Comparison of ENCODE assay signal across 11 mouse cellular contexts in the genomic region with DNA sequence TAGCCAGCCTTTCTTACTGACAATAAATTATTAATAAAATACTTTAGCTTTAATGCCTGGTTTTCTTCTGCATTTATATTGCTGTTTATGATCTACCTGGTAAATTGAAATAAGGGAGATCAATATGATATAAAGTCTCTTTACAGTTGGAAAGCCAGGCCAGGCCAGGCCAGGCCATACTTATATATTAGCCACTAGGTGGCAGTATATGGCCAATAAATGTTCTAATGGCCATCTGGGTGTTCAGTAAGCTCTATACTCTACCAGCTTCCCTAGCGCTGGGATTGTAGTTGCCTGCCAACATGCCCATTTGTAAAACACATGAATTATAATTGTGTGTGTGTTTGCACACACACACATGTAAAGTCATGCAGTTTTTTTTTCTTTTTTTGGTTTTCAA. TPM values are rescaled to one million over a fixed set of nuclear protein-coding genes. Genes with fewer than 3 reads are reported as not detected.
DNase-seq lines count a peak whose midpoint lies in the region; ATAC-seq and TF ChIP-seq lines count a peak whose summit lies in the region.
"Had no signal": no experiment of that assay in that cellular context is flagged by ENCODE, and none has a peak within 500 bp of the region (broad histone marks: within the 10 kb centered on the region; RNA-seq: fewer than 3 reads in every experiment).

No protein-coding gene starts in this region.

- H3K4me2 ChIP-seq in forebrain, embryonic 11.5 days (ENCODE audit: low read depth, low read length, severe bottlenecking), result no peak overlapping the region
- H3K4me2 ChIP-seq in lung, postnatal 0 days (replicated peaks; ENCODE audit: low read depth, low read length), result no peak overlapping the region

- no peaks in the 10 kb centered on the region for H3K4me1 ChIP-seq in forebrain, embryonic 11.5 days (replicated peaks; ENCODE audit: control insufficient read depth, insufficient read depth, low read length)
- H3K4me1 ChIP-seq in forebrain, embryonic 10.5 days, result no peaks in the 10 kb centered on the region
- H3K4me1 ChIP-seq in lung, postnatal 0 days (ENCODE audit: insufficient read depth, low read depth, low read length), result no peaks in the 10 kb centered on the region

- H3K9ac ChIP-seq in forebrain, embryonic 11.5 days (ENCODE audit: low read length), result no peak overlapping the region
- H3K9ac ChIP-seq in lung, postnatal 0 days (replicated peaks; ENCODE audit: low read depth), result no peak overlapping the region

- ATAC-seq in forebrain, embryonic 11.5 days (replicated peaks; ENCODE audit: low FRiP score), result peak; percentile 63; the same call in 1 of the 2 replicates
- 0 out of 2 replicates have a peak, but pooled peaks have one; percentile 38 for ATAC-seq in lung, postnatal 0 days

- no peaks in the 10 kb centered on the region for H3K27me3 ChIP-seq in forebrain, embryonic 11.5 days (ENCODE audit: control insufficient read depth, insufficient read depth, low read length)
- no peaks in the 10 kb centered on the region for H3K27me3 ChIP-seq in forebrain, embryonic 10.5 days (ENCODE audit: poor library complexity, severe bottlenecking)
- no peaks in the 10 kb centered on the region for H3K27me3 ChIP-seq in lung, postnatal 0 days (replicated peaks; ENCODE audit: insufficient read depth, low read length)

- no peaks in the 10 kb centered on the region for H3K9me3 ChIP-seq in forebrain, embryonic 11.5 days (ENCODE audit: control insufficient read depth, low read length)
- peaks cover 5% of the 10 kb centered on the region; the same call in 1 of the 2 replicates for H3K9me3 ChIP-seq in forebrain, embryonic 10.5 days
- H3K9me3 ChIP-seq in lung, postnatal 0 days (ENCODE audit: low read length), result no peaks in the 10 kb centered on the region

- TF ChIP-seq CTCF in lung, postnatal 0 days (IDR thresholded peaks at IDR 0.05), result peak; percentile 60

- no peak for DNase-seq in forebrain, embryonic 11.5 days (ENCODE audit: low spot score)
- DNase-seq in forebrain, embryonic 10.5 days (ENCODE audit: extremely low spot score, low spot score), result no peak
- DNase-seq in lung, postnatal 0 days (ENCODE audit: low spot score), result peak; percentile 63
- no peak for DNase-seq in lung, postnatal 10 days
- peak; percentile 24 for DNase-seq in forelimb bud, embryonic 11.5 days (ENCODE audit: low read depth, low spot score)
- peak; percentile 81 for DNase-seq in retina, embryonic 14.5 days (ENCODE audit: low spot score)
- DNase-seq in right cerebral cortex, postnatal 10 days (ENCODE audit: low spot score in 2 of 2), result no peak
- no peak for DNase-seq in layer of hippocampus, postnatal 14 days (ENCODE audit: low spot score in 2 of 2)
- DNase-seq: heart, postnatal 14 days; lung, postnatal 4 days; thymus, postnatal 4 days had no signal

- WGBS in forebrain, embryonic 11.5 days, result 79% methylated on average over 1 of the region's 1 CpGs
- WGBS in forebrain, embryonic 10.5 days, result 83% methylated on average over 1 of the region's 1 CpGs
- 76% methylated on average over 1 of the region's 1 CpGs for WGBS in lung, postnatal 0 days

- peaks cover 17% of the 10 kb centered on the region; the same call in 1 of the 2 replicates for H3K36me3 ChIP-seq in forebrain, embryonic 11.5 days (ENCODE audit: control insufficient read depth, insufficient read depth, low read length)
- H3K36me3 ChIP-seq in forebrain, embryonic 10.5 days (replicated peaks), result peaks cover 87% of the 10 kb centered on the region
- peaks cover 6% of the 10 kb centered on the region; the same call in 1 of the 2 replicates for H3K36me3 ChIP-seq in lung, postnatal 0 days (ENCODE audit: insufficient read depth, low read length)

- no peak overlapping the region for H3K4me3 ChIP-seq in forebrain, embryonic 11.5 days (ENCODE audit: low read depth, low read length)
- no peak overlapping the region for H3K4me3 ChIP-seq in forebrain, embryonic 10.5 days
- H3K4me3 ChIP-seq in lung, postnatal 0 days (ENCODE audit: low read depth, low read length), result no peak overlapping the region

- no peak for TF ChIP-seq EP300 in lung, postnatal 0 days (IDR thresholded peaks at IDR 0.05)

- H3K27ac ChIP-seq in forebrain, embryonic 11.5 days (ENCODE audit: low read depth, low read length), result no peak overlapping the region
- H3K27ac ChIP-seq in forebrain, embryonic 10.5 days, result no peak overlapping the region
- H3K27ac ChIP-seq in lung, postnatal 0 days (ENCODE audit: low read length), result no peak overlapping the region

RNA-seq across cellular contexts. Expression of a gene that starts 16.7 kb away (rescaled TPM):
- 0.17 and 0.20 TPM in 2 replicates for polyA plus RNA-seq in forebrain, embryonic 11.5 days (2014; fragmentation: Nextera tagmentation; extraction: Ambion mirVana)
- polyA plus RNA-seq in forebrain, embryonic 10.5 days (2016; fragmentation: Nextera tagmentation; extraction: Ambion mirVana), result 0.09 and 0.10 TPM in 2 replicates
- polyA plus RNA-seq in lung, postnatal 0 days (2015; fragmentation: Nextera tagmentation; extraction: Ambion mirVana), result not detected in 2 replicates
- total RNA-seq in layer of hippocampus, postnatal 14 days (2021), result not detected
- total RNA-seq: heart, postnatal 14 days had no signal

Comparison
In these comparisons a context has a peak if more than half of its experiments do, and no peak if none do; other contexts are left out.
1. DNase-seq: peak in lung, postnatal 0 days (single experiment), forelimb bud, embryonic 11.5 days (single experiment) and retina, embryonic 14.5 days (single experiment); none in forebrain, embryonic 11.5 days (single experiment), forebrain, embryonic 10.5 days (single experiment), lung, postnatal 10 days (single experiment), right cerebral cortex, postnatal 10 days (0 of 2) and layer of hippocampus, postnatal 14 days (0 of 2).